Mouse (Mus musculus): Measurements from ENCODE around the gene Spef1.

GRCm38 (mm10) chr2:131128636-131129157 is 58.4 kb downstream of the Spef1 start:
- no peak for TF ChIP-seq CTCF (IDR thresholded peaks at IDR 0.05; ENCODE audit: low read depth)
- no peak for TF ChIP-seq EP300 (IDR thresholded peaks at IDR 0.05; ENCODE audit: low read depth)
